In the genomic region with DNA sequence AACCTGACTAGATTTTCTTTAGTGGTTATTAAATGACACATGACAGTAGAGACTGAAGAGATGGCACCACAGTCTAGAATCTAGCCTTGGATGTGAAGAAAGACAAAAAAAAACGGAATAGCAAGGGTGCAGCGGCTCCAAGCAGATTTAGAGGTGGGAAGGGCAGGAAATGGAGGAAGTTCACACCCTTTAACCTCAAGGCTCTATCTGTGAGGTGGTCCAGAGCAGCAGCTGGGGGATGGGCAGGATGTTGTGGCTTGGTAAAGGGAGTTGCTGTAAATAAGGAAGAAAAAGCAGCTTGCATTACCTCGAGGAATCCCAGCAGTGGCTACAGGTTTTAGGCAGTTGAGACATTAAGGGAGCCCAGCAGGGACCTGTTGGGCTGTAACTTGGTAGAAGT, we compare ENCODE assay signal across 8 mouse cellular contexts. TPM values are rescaled to one million over a fixed set of nuclear protein-coding genes. Genes with fewer than 3 reads are reported as not detected.
A peak's percentile ranks its signal among the peaks of the same experiment; 100 is the strongest.
DNase-seq lines count a peak whose midpoint lies in the region; ATAC-seq lines count a peak whose summit lies in the region.

No protein-coding gene starts in this region.

- no peaks in the 10 kb centered on the region for H3K36me3 ChIP-seq in liver, embryonic 16.5 days (ENCODE audit: control insufficient read depth, insufficient read depth)
- no peaks in the 10 kb centered on the region for H3K36me3 ChIP-seq in forebrain, embryonic 12.5 days (replicated peaks)
- no peaks in the 10 kb centered on the region for H3K36me3 ChIP-seq in hindbrain, embryonic 13.5 days

- intact Hi-C loops in heart, postnatal 14 days (cut with DNase I): no loop called here

- no peaks in the 10 kb centered on the region for H3K27me3 ChIP-seq in liver, embryonic 16.5 days (ENCODE audit: control insufficient read depth, insufficient read depth, low read depth, low read length)
- peaks cover 3% of the 10 kb centered on the region; the same call in 1 of the 2 replicates for H3K27me3 ChIP-seq in forebrain, embryonic 12.5 days
- no peaks in the 10 kb centered on the region for H3K27me3 ChIP-seq in hindbrain, embryonic 13.5 days

- H3K4me2 ChIP-seq in liver, embryonic 16.5 days (ENCODE audit: low read depth, low read length): peak overlapping the region; percentile 27; the same call in 1 of the 2 replicates
- H3K4me2 ChIP-seq in forebrain, embryonic 12.5 days: no peak overlapping the region
- no peak overlapping the region for H3K4me2 ChIP-seq in hindbrain, embryonic 13.5 days

- no peaks in the 10 kb centered on the region for H3K9me3 ChIP-seq in liver, embryonic 16.5 days (replicated peaks; ENCODE audit: control insufficient read depth, low read length)
- H3K9me3 ChIP-seq in forebrain, embryonic 12.5 days: no peaks in the 10 kb centered on the region
- H3K9me3 ChIP-seq in hindbrain, embryonic 13.5 days: no peaks in the 10 kb centered on the region

- H3K4me3 ChIP-seq in liver, embryonic 16.5 days (ENCODE audit: low read depth, low read length): no peak overlapping the region
- H3K4me3 ChIP-seq in forebrain, embryonic 12.5 days (replicated peaks): no peak overlapping the region
- H3K4me3 ChIP-seq in hindbrain, embryonic 13.5 days: no peak overlapping the region

- DNase-seq in embryo, embryonic 10 days (ENCODE audit: low spot score): peak; percentile 55
- DNase-seq in embryo, embryonic 10.5 days (ENCODE audit: low spot score): no peak
- DNase-seq in heart, postnatal 14 days: peak; percentile 41 to 42
- DNase-seq in thymus, postnatal 0 days (ENCODE audit: low spot score): peak; percentile 83
- DNase-seq in right cerebral cortex, adult 18-20 months: no peak

- H3K27ac ChIP-seq in liver, embryonic 16.5 days (ENCODE audit: low read length): peak overlapping the region; percentile 60
- H3K27ac ChIP-seq in forebrain, embryonic 12.5 days: no peak overlapping the region
- no peak overlapping the region for H3K27ac ChIP-seq in hindbrain, embryonic 13.5 days

- 8% methylated on average over 3 of the region's 3 CpGs for WGBS in liver, embryonic 16.5 days (ENCODE audit: insufficient replicate concordance)
- 49% methylated on average over 3 of the region's 3 CpGs for whole genome bisulfite sequencing in forebrain, embryonic 12.5 days
- 43% methylated on average over 3 of the region's 3 CpGs for WGBS in hindbrain, embryonic 13.5 days

- peaks cover 15% of the 10 kb centered on the region for H3K4me1 ChIP-seq in liver, embryonic 16.5 days (ENCODE audit: control insufficient read depth, low read depth, low read length)
- no peaks in the 10 kb centered on the region for H3K4me1 ChIP-seq in forebrain, embryonic 12.5 days
- no peaks in the 10 kb centered on the region for H3K4me1 ChIP-seq in hindbrain, embryonic 13.5 days (replicated peaks)

- no peak for ATAC-seq in liver, embryonic 16.5 days (ENCODE audit: low read depth)
- ATAC-seq in forebrain, embryonic 12.5 days (ENCODE audit: low FRiP score): no peak
- ATAC-seq in hindbrain, embryonic 13.5 days (ENCODE audit: low FRiP score): no peak

- H3K9ac ChIP-seq in liver, embryonic 16.5 days (ENCODE audit: low read depth, low read length): no peak overlapping the region
- H3K9ac ChIP-seq in forebrain, embryonic 12.5 days: no peak overlapping the region
- H3K9ac ChIP-seq in hindbrain, embryonic 13.5 days: no peak overlapping the region

RNA-seq across cellular contexts. Expression of a gene that starts 23.4 kb away (rescaled TPM):
- total RNA-seq in heart, postnatal 14 days (2021): 10 to 100 TPM; 28.1 to 31.6 TPM
- polyA plus RNA-seq in liver, embryonic 16.5 days (2015; fragmentation: Nextera tagmentation; extraction: Ambion mirVana): 59.9 and 66.8 TPM in 2 replicates
- 158 and 161 TPM in 2 replicates for polyA plus RNA-seq in thymus, postnatal 0 days (2015; fragmentation: Nextera tagmentation; extraction: Ambion mirVana)
- polyA plus RNA-seq in forebrain, embryonic 12.5 days (2016; fragmentation: Nextera tagmentation; extraction: Ambion mirVana): 155 and 157 TPM in 2 replicates
- polyA plus RNA-seq in hindbrain, embryonic 13.5 days (2015; fragmentation: Nextera tagmentation; extraction: Ambion mirVana): 130 and 131 TPM in 2 replicates

RNA-seq across cellular contexts. Expression of a gene that starts 59.2 kb away (rescaled TPM):
- 100 to 1,000 TPM in 1 of 2 experiments, 10 to 100 TPM in 1; 79.5 to 110 TPM for total RNA-seq in heart, postnatal 14 days (2021)
- 103 and 120 TPM in 2 replicates for polyA plus RNA-seq in liver, embryonic 16.5 days (2015; fragmentation: Nextera tagmentation; extraction: Ambion mirVana)
- 410 and 488 TPM in 2 replicates for polyA plus RNA-seq in thymus, postnatal 0 days (2015; fragmentation: Nextera tagmentation; extraction: Ambion mirVana)
- 669 and 704 TPM in 2 replicates for polyA plus RNA-seq in forebrain, embryonic 12.5 days (2016; fragmentation: Nextera tagmentation; extraction: Ambion mirVana)
- 792 and 817 TPM in 2 replicates for polyA plus RNA-seq in hindbrain, embryonic 13.5 days (2015; fragmentation: Nextera tagmentation; extraction: Ambion mirVana)

Comparison
In these comparisons a context has a peak if more than half of its experiments do, and no peak if none do; other contexts are left out.
1. DNase-seq: peak in embryo, embryonic 10 days (single experiment), heart, postnatal 14 days (2 of 2) and thymus, postnatal 0 days (single experiment); none in embryo, embryonic 10.5 days (single experiment) and right cerebral cortex, adult 18-20 months (single experiment).